Mouse (Mus musculus): ENCODE measurements around the gene AI464131.

DNA sequence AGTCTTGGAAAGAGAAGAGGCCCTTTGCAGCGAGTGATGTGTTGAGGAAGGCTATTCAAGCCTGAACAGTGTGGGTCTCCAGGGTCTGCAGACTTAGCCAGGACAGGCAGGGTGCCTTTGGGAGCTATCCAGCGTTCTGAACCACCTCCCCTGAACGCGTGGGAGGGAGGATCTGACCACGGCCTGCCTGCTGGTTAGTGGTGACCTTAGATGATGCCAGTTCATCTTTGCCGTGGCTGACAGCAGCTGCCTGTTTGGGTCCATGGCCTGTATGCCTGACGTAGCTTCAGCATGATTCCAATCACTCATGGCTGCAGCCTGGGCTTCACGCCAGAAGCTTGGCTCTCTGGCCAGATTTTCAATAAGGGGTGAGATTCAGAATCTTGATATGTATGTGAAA lies 43.1 kb upstream of the AI464131 start:
- TF ChIP-seq CTCF (IDR thresholded peaks at IDR 0.05; ENCODE audit: extremely low read depth, insufficient read depth, insufficient read length, insufficient replicate concordance) (no peak), POLR2A (IDR thresholded peaks at IDR 0.05; ENCODE audit: low read depth, low read length) (no peak)

Data from spleen, adult 2 months (tissue).